Mouse (Mus musculus) C2C12 (cell line): ENCODE measurements at regions not wholly inside any gene's neighbourhood (a gene's known extent, or its start where the extent isn't known, plus 50 kb on each side); places are given as distances from the start of the nearest gene placed in this dataset.

Source experiments
- H3K27me3 ChIP-seq: one replicate; pipeline ENCODE4 v1.6.1; 2011; ENCODE audit not compliant: control insufficient read depth, insufficient read depth, insufficient read length
- H3K36me3 ChIP-seq: one replicate; pipeline ENCODE4 v1.6.1; 2011; ENCODE audit not compliant: control insufficient read depth, insufficient read depth
- H3K4me3 ChIP-seq: one replicate; pipeline ENCODE4 v1.5.1; 2011; ENCODE audit warnings: mild to moderate bottlenecking, control low read depth; ENCODE audit not compliant: poor library complexity, insufficient read depth, severe bottlenecking
- H3K79me2 ChIP-seq: one replicate; pipeline ENCODE4 v1.6.1; 2011; ENCODE audit not compliant: control insufficient read depth, insufficient read depth
- H3K79me3 ChIP-seq: one replicate; pipeline ENCODE4 v1.6.1; 2011; ENCODE audit warnings: low read depth, control low read depth
- H3ac ChIP-seq: one replicate; pipeline ENCODE3; 2011; ENCODE audit warnings: low read depth; ENCODE audit not compliant: control insufficient read depth, insufficient read length
- CEBPB ChIP-seq: IDR thresholded peaks from one replicate; pipeline ENCODE4 v1.6.1; 2011; ENCODE audit warnings: low read depth, mild to moderate bottlenecking, control low read depth, moderate library complexity
- CTCF ChIP-seq: IDR thresholded peaks from one replicate; pipeline ENCODE4 v1.5.1; 2011; ENCODE audit not compliant: control insufficient read depth, insufficient read depth, insufficient read length
- FOSL1 ChIP-seq: IDR thresholded peaks from one replicate; pipeline ENCODE4 v1.8.0; 2011; ENCODE audit warnings: mild to moderate bottlenecking, low read length; ENCODE audit not compliant: poor library complexity, insufficient read depth, severe bottlenecking
- MAX ChIP-seq: IDR thresholded peaks from one replicate; pipeline ENCODE4 v1.6.1; 2011; ENCODE audit warnings: mild to moderate bottlenecking, control low read depth
- MYOD1 ChIP-seq: IDR thresholded peaks from one replicate; pipeline ENCODE4 v1.6.1; 2011; ENCODE audit warnings: low read depth; ENCODE audit not compliant: control insufficient read depth, insufficient read length
- MYOG ChIP-seq: IDR thresholded peaks from one replicate; pipeline ENCODE4 v1.6.1; 2011; ENCODE audit not compliant: control insufficient read depth, insufficient read length; ENCODE audit errors: extremely low read depth
- USF1 ChIP-seq: IDR thresholded peaks from one replicate; pipeline ENCODE4 v1.6.1; 2011; ENCODE audit warnings: low read depth, mild to moderate bottlenecking, control low read depth, moderate library complexity

GRCm38 (mm10) chr1:193644506-193644905 is 274.4 kb upstream of the Camk1g start:
- no peak overlapping the region for H3ac ChIP-seq
- H3K79me3 ChIP-seq = no peaks in the 10 kb centered on the region
- H3K36me3 ChIP-seq = no peaks in the 10 kb centered on the region
- no peak for TF ChIP-seq CEBPB
- no peak for TF ChIP-seq MAX
- no peak for TF ChIP-seq MYOG
- no peak for TF ChIP-seq CTCF
- TF ChIP-seq MYOD1 = no peak
- no peak for TF ChIP-seq FOSL1
- no peak for TF ChIP-seq USF1
- H3K27me3 ChIP-seq = no peaks in the 10 kb centered on the region
- no peak overlapping the region for H3K4me3 ChIP-seq
- no peaks in the 10 kb centered on the region for H3K79me2 ChIP-seq

GRCm38 (mm10) chr1:193636451-193636850 is 266.4 kb upstream of the Camk1g start:
- no peaks in the 10 kb centered on the region for H3K36me3 ChIP-seq
- no peak overlapping the region for H3ac ChIP-seq
- TF ChIP-seq CTCF (no peak), MAX (no peak), CEBPB (no peak), MYOG (no peak), USF1 (no peak)
- H3K79me3 ChIP-seq = no peaks in the 10 kb centered on the region
- H3K27me3 ChIP-seq = no peaks in the 10 kb centered on the region
- no peak overlapping the region for H3K4me3 ChIP-seq
- no peaks in the 10 kb centered on the region for H3K79me2 ChIP-seq

GRCm38 (mm10) chr1:193632115-193632514 is 262.0 kb upstream of the Camk1g start:
- Histone ChIP-seq H3K79me2 (no peaks in the 10 kb centered on the region), H3K27me3 (no peaks in the 10 kb centered on the region), H3ac (no peak overlapping the region), H3K36me3 (no peaks in the 10 kb centered on the region), H3K4me3 (no peak overlapping the region), H3K79me3 (no peaks in the 10 kb centered on the region)
- TF ChIP-seq CTCF = no peak
- TF ChIP-seq FOSL1 = no peak
- no peak for TF ChIP-seq MAX
- TF ChIP-seq USF1 = no peak
- TF ChIP-seq MYOG = no peak
- TF ChIP-seq CEBPB = no peak
- TF ChIP-seq MYOD1 = no peak

DNA sequence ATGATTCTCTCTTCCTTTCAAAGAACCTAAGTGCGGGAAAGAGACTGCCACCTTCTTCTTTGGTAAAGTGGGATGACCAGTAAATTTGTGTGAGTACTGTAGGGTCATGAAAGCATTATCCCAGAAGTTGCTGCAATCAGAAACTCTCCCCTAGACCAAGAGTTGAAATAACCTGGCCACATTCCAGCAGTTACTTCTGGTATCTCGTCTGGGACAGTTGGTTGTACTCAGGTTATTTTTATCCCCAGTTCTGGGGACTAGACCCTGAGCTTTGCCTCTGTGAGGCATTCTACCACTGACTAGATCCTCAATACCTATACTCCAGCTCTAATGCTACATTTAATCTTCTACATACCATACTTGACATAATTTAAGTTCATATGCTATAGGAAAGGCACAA is 259.8 kb upstream of the Camk1g start:
- TF ChIP-seq CEBPB = no peak
- no peak for TF ChIP-seq FOSL1
- no peak for TF ChIP-seq MAX
- TF ChIP-seq MYOD1 = no peak
- no peak for TF ChIP-seq USF1
- no peak for TF ChIP-seq MYOG
- no peak for TF ChIP-seq CTCF
- no peaks in the 10 kb centered on the region for H3K36me3 ChIP-seq

GRCm38 (mm10) chr1:193626924-193627849 is 257.1 kb upstream of the Camk1g start:
- Histone ChIP-seq H3K79me3 (no peaks in the 10 kb centered on the region), H3K27me3 (no peaks in the 10 kb centered on the region), H3K79me2 (no peaks in the 10 kb centered on the region), H3K4me3 (no peak overlapping the region), H3K36me3 (no peaks in the 10 kb centered on the region), H3ac (no peak overlapping the region)
- TF ChIP-seq CTCF (no peak), MYOD1 (no peak), MAX (no peak), USF1 (no peak)

More for the DNA sequence above, 259.8 kb upstream of the Camk1g start:
- Histone ChIP-seq H3K27me3 (no peaks in the 10 kb centered on the region), H3K79me2 (no peaks in the 10 kb centered on the region), H3K79me3 (no peaks in the 10 kb centered on the region), H3ac (no peak overlapping the region), H3K4me3 (no peak overlapping the region)
